Mouse (Mus musculus): ENCODE data around the gene Csf2rb.

DNA sequence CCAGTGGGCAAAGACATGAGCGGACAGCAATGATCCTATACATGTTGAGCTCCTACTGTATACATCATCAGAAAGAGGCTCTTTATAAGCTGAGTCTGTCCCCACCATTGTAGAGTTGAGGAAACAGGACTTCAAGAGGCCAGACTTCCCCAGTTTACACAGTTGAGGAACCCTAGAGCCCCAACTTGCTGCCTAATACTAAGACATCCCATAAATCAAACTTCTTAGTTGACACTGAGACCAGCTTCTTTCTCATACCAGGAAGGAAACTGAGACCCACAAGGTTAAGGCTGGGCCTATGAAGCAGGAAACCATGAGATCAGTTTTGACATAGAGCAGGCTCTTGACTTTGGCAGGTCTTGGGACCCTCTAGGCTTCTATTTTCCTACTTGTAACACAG lies 60.0 kb downstream of the Csf2rb start:
- TF ChIP-seq POLR2A (IDR thresholded peaks at IDR 0.05; ENCODE audit: insufficient read depth, low read depth, low read length), result no peak
- TF ChIP-seq CTCF (IDR thresholded peaks at IDR 0.05), result no peak
